Mouse (Mus musculus) gastrocnemius, postnatal 10 days (tissue): ENCODE results near the gene Gnptg. TPM values are rescaled to one million over a fixed set of nuclear protein-coding genes. Genes with fewer than 3 reads are reported as not detected.
"Not testable (repeated sequence)": the region's sequence is repeated elsewhere in the genome, so short reads cannot be mapped to it uniquely, and the experiment has no call there.

ENCODE experiments used
- DNase-seq: peaks from one replicate; pipeline ENCODE4 v3.0.0; 2021; ENCODE audit warnings: mixed read lengths
- total RNA-seq, 2 experiments: library from RNA; stranded (reverse); gene quantifications; 2 replicates each; pipeline ENCODE4 v1.2.3; 2021

Gene Gnptg
- total RNA-seq, 2 experiments from 2014 or later: 13.1 to 13.5 TPM

- no peak for DNase-seq
Observed at GRCm38 (mm10) chr17:25244239-25244638, 4.3 kb upstream of the Gnptg start.

DNA sequence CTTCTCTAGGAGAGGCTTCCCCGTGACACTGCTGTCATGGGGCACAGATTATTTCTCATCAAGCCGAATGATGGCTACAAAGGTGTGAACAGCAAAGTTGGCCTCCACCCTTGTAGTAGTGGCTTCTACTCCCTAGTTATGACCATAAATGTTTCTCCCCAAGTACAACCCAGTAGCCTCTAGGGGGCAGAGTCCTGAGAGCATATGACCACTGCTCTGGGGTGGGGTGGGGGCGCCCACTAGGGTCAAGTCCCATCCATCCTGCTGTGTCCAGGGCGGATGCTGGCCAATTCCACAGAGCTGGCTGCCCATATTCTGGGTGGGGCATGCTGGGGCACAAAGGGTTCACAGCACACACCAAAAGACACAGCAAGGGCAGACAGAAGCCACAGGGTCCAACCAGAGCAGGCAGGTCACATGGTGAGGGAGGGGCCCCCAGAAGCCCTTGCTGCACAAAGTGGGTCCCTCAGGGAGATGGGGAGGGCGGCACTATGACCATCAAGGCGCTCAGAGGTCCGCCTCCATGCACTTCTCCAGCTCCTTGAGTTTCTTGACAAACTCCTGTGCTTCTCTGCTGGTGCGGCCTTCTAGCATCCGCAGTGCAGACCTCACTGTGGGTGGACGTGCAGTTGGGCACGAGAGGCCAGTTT is 3.3 kb upstream of the Gnptg start:
- no peak for DNase-seq

GRCm38 (mm10) chr17:25235635-25236034 is 4.3 kb downstream of the Gnptg start:
- DNase-seq: no peak

- DNase-seq: not testable (repeated sequence)
Observed at GRCm38 (mm10) chr17:25231621-25232020, 8.3 kb downstream of the Gnptg start.

DNA sequence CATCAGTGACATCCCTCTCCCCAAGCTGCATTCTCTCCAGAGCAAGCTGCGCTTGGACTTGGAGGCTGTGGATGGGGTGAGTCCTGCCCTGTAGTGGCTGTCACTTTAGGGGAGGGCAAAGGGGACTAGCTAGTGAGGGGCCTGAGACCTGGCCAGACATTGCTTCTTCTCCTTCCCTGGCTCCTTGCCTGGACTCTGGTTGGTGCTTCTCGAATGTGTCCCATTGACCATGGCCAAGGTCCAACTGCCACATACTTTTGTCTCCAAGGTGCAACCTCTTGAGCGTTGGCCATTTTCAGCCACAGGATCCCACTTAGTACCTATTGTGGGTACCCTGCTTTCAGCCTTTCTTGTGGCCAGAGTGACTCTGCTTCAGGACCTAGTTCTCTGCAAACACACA is 9.2 kb downstream of the Gnptg start:
- DNase-seq: no peak

- not testable (repeated sequence) for DNase-seq
Observed at GRCm38 (mm10) chr17:25230014-25230655, 9.8 kb downstream of the Gnptg start.

GRCm38 (mm10) chr17:25227991-25228390 is 11.9 kb downstream of the Gnptg start:
- no peak for DNase-seq

DNA sequence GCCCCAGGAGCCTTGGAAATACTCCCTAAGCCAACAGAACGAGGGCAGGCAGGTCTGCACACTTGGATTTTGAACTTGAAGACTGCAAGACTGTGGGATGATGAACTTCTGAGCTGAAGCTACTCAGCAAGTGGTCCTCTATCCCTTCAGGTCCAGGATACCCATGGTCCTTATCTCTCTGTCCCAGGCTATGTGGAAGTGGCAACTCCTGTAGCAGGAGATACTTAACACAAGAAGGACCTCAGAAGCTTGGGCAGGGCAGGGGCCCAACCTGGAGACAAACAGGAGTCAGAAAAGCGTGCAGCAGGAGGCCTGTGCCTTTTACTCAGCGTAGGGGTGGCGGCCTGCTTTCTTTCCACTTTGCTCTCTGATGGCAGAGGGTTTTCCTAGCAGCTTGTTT is 14.3 kb downstream of the Gnptg start:
- DNase-seq: no peak

GRCm38 (mm10) chr17:25224586-25225222 is 15.2 kb downstream of the Gnptg start:
- no peak for DNase-seq

DNA sequence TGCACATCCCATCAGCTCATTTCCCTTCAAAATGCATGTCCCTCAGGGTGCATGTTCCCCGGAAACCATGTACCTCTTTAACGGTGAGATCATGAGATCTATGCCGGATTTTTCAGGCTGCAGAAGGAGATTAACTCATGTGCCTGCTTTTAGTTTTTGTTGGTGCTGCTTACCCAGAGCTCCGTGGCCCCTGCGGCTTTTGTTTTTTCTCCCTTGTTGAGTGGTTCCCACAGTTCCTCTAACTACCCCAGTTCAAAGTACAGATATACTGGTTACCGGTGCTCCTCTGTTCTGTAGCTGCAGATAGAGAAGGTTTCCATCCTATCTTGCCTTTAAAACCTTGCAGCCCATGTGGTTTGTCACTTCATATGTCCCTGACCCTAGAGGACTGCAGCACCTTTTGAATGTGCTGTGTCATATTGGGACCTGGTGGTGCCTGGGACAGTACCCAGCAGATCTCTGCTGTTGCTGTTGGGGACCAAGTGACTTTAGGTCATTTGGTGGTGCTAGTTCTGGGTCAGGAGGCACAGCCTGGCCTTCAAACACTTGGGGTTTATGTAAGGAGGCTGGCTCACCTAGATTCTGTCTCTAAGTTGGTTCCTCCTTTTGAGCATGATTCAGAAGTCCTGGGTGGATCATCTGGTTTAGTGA is 16.8 kb downstream of the Gnptg start:
- no peak for DNase-seq

DNA sequence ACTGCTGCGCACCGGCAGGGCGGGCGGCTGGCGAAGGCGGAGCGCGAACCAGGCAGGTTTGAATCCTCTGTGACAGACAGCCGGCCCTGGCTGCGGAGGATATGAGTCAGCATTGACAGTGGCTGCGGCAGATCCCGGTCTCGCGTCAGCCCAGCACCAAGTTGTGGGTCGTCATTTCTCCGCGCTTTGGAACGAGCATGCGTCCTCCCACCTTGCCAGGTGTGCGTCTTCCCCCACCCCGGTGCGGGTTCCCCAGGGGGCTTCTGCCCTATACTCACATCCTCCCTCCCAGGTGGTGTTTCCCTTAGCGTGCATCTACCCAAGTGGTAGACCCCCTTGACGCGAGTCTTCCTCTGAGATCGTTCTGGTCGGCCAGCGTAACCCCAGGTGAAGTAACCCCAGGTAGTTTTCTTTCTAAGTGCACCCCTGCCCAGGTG is 17.4 kb downstream of the Gnptg start:
- DNase-seq: not testable (repeated sequence)

- DNase-seq: no peak
Observed at GRCm38 (mm10) chr17:25221821-25222503, 18.0 kb downstream of the Gnptg start.

- DNase-seq: no peak
Observed at GRCm38 (mm10) chr17:25220746-25221145, 19.2 kb downstream of the Gnptg start.

GRCm38 (mm10) chr17:25219492-25220295 is 20.2 kb downstream of the Gnptg start:
- DNase-seq: no peak

DNA sequence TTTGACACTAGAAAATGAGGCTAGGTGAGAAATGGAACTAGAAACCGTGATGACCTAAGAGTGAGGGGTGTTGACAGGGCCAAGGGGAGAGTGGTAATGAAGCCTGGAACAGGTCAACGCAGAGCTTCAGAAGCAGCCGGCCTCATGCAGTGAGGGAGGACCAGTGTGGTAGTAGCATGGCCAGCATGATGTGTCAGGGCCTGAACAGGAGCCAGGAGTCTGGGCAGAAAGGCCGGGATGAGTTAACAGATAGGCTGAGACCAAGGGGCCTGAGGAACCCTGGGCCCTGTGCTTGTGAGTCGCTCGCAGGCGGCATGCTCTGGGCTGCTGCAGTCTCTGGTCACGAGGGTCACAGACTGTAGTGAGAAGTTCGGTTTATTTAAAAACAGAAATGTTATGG is 21.0 kb downstream of the Gnptg start:
- DNase-seq: no peak

DNA sequence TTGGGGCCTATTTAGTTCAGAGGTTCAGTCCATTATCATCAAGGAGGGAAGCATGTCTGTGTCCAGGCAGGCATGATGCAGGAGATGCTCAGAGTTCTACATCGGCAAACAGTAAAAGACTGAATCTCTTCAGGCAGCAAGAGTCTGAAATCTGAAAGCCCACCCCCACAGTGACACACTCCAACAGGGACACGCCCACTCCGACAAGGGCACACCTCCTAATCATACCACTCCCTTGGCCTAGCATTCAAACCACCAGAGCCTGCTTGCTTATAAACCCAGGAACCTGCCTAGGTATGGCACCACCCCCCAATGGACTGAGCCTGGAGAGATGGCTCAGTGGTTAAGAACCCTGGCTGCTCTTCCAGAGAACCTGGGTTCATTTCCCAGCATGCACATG is 24.5 kb downstream of the Gnptg start:
- no peak for DNase-seq

- no peak for DNase-seq
Observed at GRCm38 (mm10) chr17:25211705-25212104, 28.2 kb downstream of the Gnptg start.

DNA sequence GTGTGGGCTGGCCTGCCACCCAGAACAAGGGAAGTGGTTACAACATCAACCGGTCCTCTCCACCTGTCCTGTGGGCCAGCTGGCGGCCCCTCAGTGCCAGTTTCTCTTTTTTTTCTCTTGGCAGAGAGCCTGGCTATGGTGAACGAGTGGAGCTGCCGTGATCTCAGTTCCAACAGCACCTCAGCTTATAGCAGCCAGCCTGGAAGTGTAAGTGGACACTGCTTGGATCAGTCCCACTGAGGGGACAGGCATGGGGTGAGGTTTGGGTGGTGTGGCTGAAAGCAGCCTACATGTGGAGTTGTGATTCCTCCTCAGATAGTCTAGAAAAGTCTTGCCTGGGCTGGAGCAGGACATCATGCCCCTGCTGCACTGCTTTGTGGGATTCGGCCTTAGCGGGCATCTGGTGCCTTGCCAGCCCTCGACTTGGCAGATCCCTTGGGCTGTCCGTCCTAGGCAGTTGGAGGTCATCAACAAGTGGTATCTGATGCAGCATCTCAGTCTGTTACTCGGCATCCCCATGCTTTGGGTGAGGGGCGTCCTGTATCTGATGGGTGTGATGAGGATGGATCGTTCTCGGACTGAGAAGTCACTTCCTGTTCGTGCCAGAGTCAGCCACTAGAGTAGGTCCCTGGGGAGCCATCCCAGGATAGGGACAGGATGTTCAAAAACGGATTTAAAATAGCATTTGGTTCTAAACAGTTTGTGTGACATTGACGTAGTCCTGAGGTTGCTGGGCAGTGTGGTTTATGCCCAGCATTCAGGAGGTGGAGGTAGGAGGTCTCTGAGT is 29.1 kb downstream of the Gnptg start:
- no peak for DNase-seq

DNA sequence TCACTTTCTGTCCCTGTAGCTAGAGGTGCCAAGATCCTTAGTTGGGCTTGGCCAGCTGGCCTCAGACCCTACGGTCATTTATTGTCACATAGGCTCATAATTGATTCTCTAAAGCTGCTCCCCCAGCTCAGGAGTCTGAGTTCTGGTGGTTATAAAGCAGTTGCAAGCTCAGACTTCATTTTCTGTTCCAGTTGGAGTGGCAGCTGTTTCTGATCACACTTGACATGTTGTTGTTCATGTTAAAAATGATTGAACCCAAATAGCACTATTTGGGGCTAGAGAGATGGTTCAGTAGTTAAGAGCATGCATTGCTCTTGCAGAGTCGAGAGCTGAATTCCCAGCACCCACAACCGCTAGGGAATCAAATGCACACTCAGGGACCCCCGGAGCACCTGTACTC is 29.9 kb downstream of the Gnptg start:
- no peak for DNase-seq

DNA sequence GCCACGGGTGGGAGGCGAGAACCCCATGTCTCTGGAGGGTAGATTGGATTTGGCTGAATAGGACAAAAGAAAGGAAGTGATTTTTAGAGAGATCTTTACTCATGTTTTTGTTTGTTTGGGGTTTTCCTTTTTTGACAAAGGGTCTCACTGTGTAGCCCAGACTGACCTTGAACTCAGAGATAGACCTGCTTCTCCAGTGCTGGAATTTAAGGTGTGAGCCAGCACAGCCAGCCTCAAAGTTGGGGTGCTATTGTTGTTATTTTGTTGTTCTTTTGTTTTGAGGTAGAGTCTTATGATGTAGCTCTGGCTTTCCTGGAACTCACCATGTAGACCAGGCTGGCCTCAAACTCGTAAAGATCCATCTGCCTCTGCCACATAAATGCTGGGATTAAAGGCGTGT is 37.5 kb downstream of the Gnptg start:
- DNase-seq: no peak

DNA sequence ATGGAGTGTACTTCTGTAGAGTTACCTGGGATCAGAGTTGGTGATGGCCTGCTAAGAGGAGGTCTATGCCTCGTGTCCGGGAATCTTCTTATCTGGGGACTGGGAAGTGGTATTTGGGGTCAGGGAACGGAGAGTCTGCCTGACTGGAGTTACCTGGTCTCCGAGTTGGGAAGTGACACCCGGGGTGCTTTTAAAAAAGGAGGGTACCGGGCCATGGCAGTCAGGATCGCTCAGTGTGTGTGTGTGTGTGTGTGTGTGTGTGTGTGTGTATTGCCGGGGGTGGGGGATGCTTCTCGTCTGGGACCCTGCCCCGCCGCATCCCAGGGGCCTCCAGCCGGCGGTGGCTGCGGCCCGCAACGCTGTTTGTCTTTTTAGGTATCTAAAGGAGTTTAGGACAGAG is 50.8 kb downstream of the Gnptg start:
- DNase-seq: no peak
